ENCODE assay signal across 20 mouse cellular contexts in the genomic region with DNA sequence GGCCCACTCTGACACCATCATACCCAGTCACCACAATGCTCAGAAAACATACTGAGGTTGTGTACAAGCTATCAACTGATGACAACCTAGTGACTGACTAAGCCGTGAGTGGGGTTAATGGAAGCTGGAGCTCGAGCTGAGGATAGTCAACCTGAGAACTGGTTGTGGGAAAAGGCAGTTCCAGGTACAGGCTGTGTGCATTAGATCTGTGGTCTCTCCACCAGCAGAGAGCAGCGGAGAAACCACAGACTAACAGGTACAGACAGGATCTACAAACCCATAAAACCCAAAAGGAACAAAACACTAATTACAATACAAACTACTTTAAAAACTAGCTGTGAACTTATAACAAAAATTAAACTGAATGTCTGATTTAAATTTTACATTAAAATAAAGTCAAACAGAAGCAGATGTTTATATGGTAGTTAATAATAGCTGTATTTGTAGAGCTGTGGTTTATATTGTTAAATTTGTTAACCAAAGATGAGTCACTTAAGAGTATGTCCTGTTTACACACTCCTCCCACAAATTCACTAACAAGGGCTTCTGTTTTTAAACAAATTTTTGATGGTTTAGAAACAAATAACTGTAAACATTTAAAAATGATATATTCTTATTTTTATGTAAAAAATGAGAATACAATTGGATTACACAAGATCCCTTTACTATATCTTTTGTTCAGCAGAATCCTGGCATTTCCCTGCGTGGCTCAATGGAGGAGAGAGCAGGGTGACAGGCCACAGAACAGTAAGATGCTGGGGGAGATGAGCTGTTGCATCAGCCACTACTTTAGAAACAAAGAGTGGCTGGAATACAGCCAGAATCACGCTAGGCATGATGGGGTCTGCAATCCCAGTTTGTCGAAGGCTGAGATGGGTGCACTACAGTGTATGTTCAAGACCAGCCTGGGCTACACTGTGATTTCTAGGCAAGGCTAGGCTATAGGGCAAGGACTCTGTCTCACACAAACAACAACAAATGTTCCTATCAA. TPM values are rescaled to one million over a fixed set of nuclear protein-coding genes. Genes with fewer than 3 reads are reported as not detected.
DNase-seq lines count a peak whose midpoint lies in the region; ATAC-seq and TF ChIP-seq lines count a peak whose summit lies in the region.
"Had no signal": no experiment of that assay in that cellular context is flagged by ENCODE, and none has a peak within 500 bp of the region (broad histone marks: within the 10 kb centered on the region; RNA-seq: fewer than 3 reads in every experiment).

No protein-coding gene starts in this region.

- intact Hi-C loops in heart, postnatal 25 days (cut with DNase I): no loop called here

- H3K9me3 ChIP-seq in hindbrain, postnatal 0 days (ENCODE audit: low read length): no peaks in the 10 kb centered on the region
- H3K9me3 ChIP-seq in hindbrain, embryonic 11.5 days (ENCODE audit: control insufficient read depth, low read length): no peaks in the 10 kb centered on the region
- H3K9me3 ChIP-seq: embryonic facial prominence, embryonic 15.5 days; heart, embryonic 10.5 days; lung, embryonic 15.5 days; midbrain, embryonic 13.5 days had no signal

- no peak overlapping the region for H3K9ac ChIP-seq in hindbrain, postnatal 0 days (replicated peaks; ENCODE audit: low read length)
- no peak overlapping the region for H3K9ac ChIP-seq in hindbrain, embryonic 11.5 days (ENCODE audit: low read depth, low read length)
- H3K9ac ChIP-seq: embryonic facial prominence, embryonic 15.5 days; lung, embryonic 15.5 days; midbrain, embryonic 13.5 days had no signal

- no peak for DNase-seq in hindbrain, postnatal 0 days (ENCODE audit: low spot score)
- DNase-seq in hindbrain, embryonic 11.5 days (ENCODE audit: low spot score): no peak
- DNase-seq in 416B (ENCODE audit: low read depth): peak; percentile 76
- DNase-seq in testis, postnatal 10 days (ENCODE audit: low spot score): no peak
- DNase-seq in heart, postnatal 25 days (ENCODE audit: low spot score): no peak
- DNase-seq: adrenal gland, postnatal 25 days; cerebellum, adult 9-10 months; gastrocnemius, postnatal 10 days; heart, postnatal 14 days; kidney, postnatal 10 days; liver; right cerebral cortex, postnatal 4 days; thymus, adult 18-20 months had no signal

- 0 out of 2 replicates have a peak, but pooled peaks have one; percentile 7 for TF ChIP-seq CTCF in hindbrain, postnatal 0 days (IDR thresholded peaks at IDR 0.05; ENCODE audit: low read depth)

- H3K36me3 ChIP-seq in hindbrain, postnatal 0 days (ENCODE audit: insufficient read depth, low read length): peaks cover 5% of the 10 kb centered on the region
- no peaks in the 10 kb centered on the region for H3K36me3 ChIP-seq in hindbrain, embryonic 11.5 days (ENCODE audit: control insufficient read depth, insufficient read depth, low read length)

- no peak; the same call in 1 of the 2 replicates for ATAC-seq in hindbrain, postnatal 0 days
- no peak for ATAC-seq in hindbrain, embryonic 11.5 days (ENCODE audit: low FRiP score)
- peak; percentile 60 for ATAC-seq in CD4-positive, CD25-positive, alpha-beta regulatory T cell, adult 4 months
- ATAC-seq in inflammation-experienced regulatory T-cells, adult 6 months: peak; percentile 69
- ATAC-seq: intestine, postnatal 0 days; midbrain, embryonic 13.5 days had no signal

- no peak overlapping the region for H3K4me2 ChIP-seq in hindbrain, postnatal 0 days (ENCODE audit: low read depth, low read length)
- no peak overlapping the region for H3K4me2 ChIP-seq in hindbrain, embryonic 11.5 days (replicated peaks; ENCODE audit: low read depth, low read length)
- H3K4me2 ChIP-seq: embryonic facial prominence, embryonic 15.5 days; lung, embryonic 15.5 days; midbrain, embryonic 13.5 days had no signal

- H3K4me1 ChIP-seq in hindbrain, postnatal 0 days (ENCODE audit: insufficient read depth, low read length): no peaks in the 10 kb centered on the region
- no peaks in the 10 kb centered on the region for H3K4me1 ChIP-seq in hindbrain, embryonic 11.5 days (replicated peaks; ENCODE audit: control insufficient read depth, insufficient read depth, low read length)
- H3K4me1 ChIP-seq: embryonic facial prominence, embryonic 15.5 days; lung, embryonic 15.5 days had no signal

- H3K4me3 ChIP-seq in hindbrain, postnatal 0 days (ENCODE audit: low read length): no peak overlapping the region
- H3K4me3 ChIP-seq in hindbrain, embryonic 11.5 days (ENCODE audit: low read depth, low read length): no peak overlapping the region
- H3K4me3 ChIP-seq: embryonic facial prominence, embryonic 15.5 days; heart, embryonic 10.5 days; lung, embryonic 15.5 days; midbrain, embryonic 13.5 days had no signal

- H3K27me3 ChIP-seq in hindbrain, postnatal 0 days (ENCODE audit: insufficient read depth, low read length): no peaks in the 10 kb centered on the region
- H3K27me3 ChIP-seq in hindbrain, embryonic 11.5 days (ENCODE audit: control insufficient read depth, insufficient read depth, low read length): no peaks in the 10 kb centered on the region
- H3K27me3 ChIP-seq: embryonic facial prominence, embryonic 15.5 days; lung, embryonic 15.5 days; midbrain, embryonic 13.5 days had no signal

- H3K27ac ChIP-seq in hindbrain, postnatal 0 days: no peak overlapping the region
- H3K27ac ChIP-seq in hindbrain, embryonic 11.5 days (ENCODE audit: low read depth, low read length): no peak overlapping the region
- H3K27ac ChIP-seq: embryonic facial prominence, embryonic 15.5 days; heart, embryonic 10.5 days; lung, embryonic 15.5 days; midbrain, embryonic 13.5 days had no signal

- WGBS in hindbrain, postnatal 0 days: 65% methylated on average over 6 of the region's 6 CpGs
- WGBS in hindbrain, embryonic 11.5 days: 89% methylated on average over 6 of the region's 6 CpGs

RNA-seq across cellular contexts. Expression of a gene that starts 54.5 kb away (rescaled TPM):
- 235 and 238 TPM in 2 replicates for total RNA-seq in hindbrain, postnatal 0 days (2014; rRNA removed)
- polyA plus RNA-seq in hindbrain, postnatal 0 days (2015; fragmentation: Nextera tagmentation; extraction: Ambion mirVana): 167 and 180 TPM in 2 replicates
- polyA plus RNA-seq in hindbrain, embryonic 11.5 days (2014; fragmentation: Nextera tagmentation; extraction: Ambion mirVana): 64.8 and 70.8 TPM in 2 replicates
- 100 to 1,000 TPM; 121 to 154 TPM for polyA plus RNA-seq in CD4-positive, CD25-positive, alpha-beta regulatory T cell, adult 4 months (2017; shearing (Covaris generic))
- 100 to 1,000 TPM; 115 to 151 (median 125) TPM for polyA plus RNA-seq in inflammation-experienced regulatory T-cells, adult 6 months (2017; shearing (Covaris generic))
- total RNA-seq in heart, postnatal 25 days (2021): 10 to 100 TPM; 61.9 to 64.4 TPM

Comparison
In these comparisons a context has a peak if more than half of its experiments do, and no peak if none do; other contexts are left out.
1. ATAC-seq: peak in CD4-positive, CD25-positive, alpha-beta regulatory T cell, adult 4 months (single experiment) and inflammation-experienced regulatory T-cells, adult 6 months (single experiment); none in hindbrain, postnatal 0 days (single experiment) and hindbrain, embryonic 11.5 days (single experiment).